Mouse (Mus musculus): Measurements from ENCODE around the gene Kcnh8. TPM values are rescaled to one million over a fixed set of nuclear protein-coding genes. Genes with fewer than 3 reads are reported as not detected.

The Kcnh8 gene
- 0.04 and 0.06 TPM in 2 replicates for polyA plus RNA-seq (2012; rRNA removed)

GRCm38 (mm10) chr17:52602093-52602780 lies at the start of gene Kcnh8:
Gene Kcnh8 (plus strand): TSS chr17:52602709.
- Histone ChIP-seq H3K36me3 (ENCODE audit: control insufficient read depth, insufficient read depth, low read length) (no peaks in the 10 kb centered on the region), H3K27ac (ENCODE audit: insufficient read depth, low read depth, low read length) (no peak within 1 kb of the TSS), H3K4me3 (ENCODE audit: low read depth, low read length) (peak within 1 kb of the TSS; percentile 64), H3K4me1 (ENCODE audit: control insufficient read depth, insufficient read depth, insufficient read length, low read length) (peaks cover 6% of the 10 kb centered on the region; the same call in 1 of the 2 replicates), H3K27me3 (ENCODE audit: control insufficient read depth, insufficient read depth, low read length) (peaks cover 6% of the 10 kb centered on the region; the same call in 1 of the 2 replicates)
- 2% methylated on average over 40 of the region's 40 CpGs for WGBS
- TF ChIP-seq CTCF (IDR thresholded peaks at IDR 0.05; ENCODE audit: extremely low read depth, insufficient read length, insufficient replicate concordance, low read depth, low read length): no peak
- no peak for TF ChIP-seq POLR2A (IDR thresholded peaks at IDR 0.05; ENCODE audit: low read depth, low read length)

- Histone ChIP-seq H3K27me3 (ENCODE audit: control insufficient read depth, insufficient read depth, low read length) (no peaks in the 10 kb centered on the region), H3K4me3 (ENCODE audit: low read depth, low read length) (no peak overlapping the region), H3K27ac (ENCODE audit: insufficient read depth, low read depth, low read length) (no peak overlapping the region), H3K36me3 (ENCODE audit: control insufficient read depth, insufficient read depth, low read length) (no peaks in the 10 kb centered on the region), H3K4me1 (ENCODE audit: control insufficient read depth, insufficient read depth, insufficient read length, low read length) (no peaks in the 10 kb centered on the region)
- 21% methylated on average over 13 of the region's 13 CpGs for WGBS
- TF ChIP-seq POLR2A (IDR thresholded peaks at IDR 0.05; ENCODE audit: low read depth, low read length) (no peak), CTCF (IDR thresholded peaks at IDR 0.05; ENCODE audit: extremely low read depth, insufficient read length, insufficient replicate concordance, low read depth, low read length) (no peak; the same call in 1 of the 2 replicates)
Observed at GRCm38 (mm10) chr17:52559961-52560720, 42.4 kb upstream of the Kcnh8 start.

GRCm38 (mm10) chr17:52565467-52566155 lies 36.9 kb upstream of the Kcnh8 start:
- Histone ChIP-seq H3K27me3 (ENCODE audit: control insufficient read depth, insufficient read depth, low read length) (no peaks in the 10 kb centered on the region), H3K4me1 (ENCODE audit: control insufficient read depth, insufficient read depth, insufficient read length, low read length) (no peaks in the 10 kb centered on the region), H3K4me3 (ENCODE audit: low read depth, low read length) (no peak overlapping the region), H3K36me3 (ENCODE audit: control insufficient read depth, insufficient read depth, low read length) (no peaks in the 10 kb centered on the region), H3K27ac (ENCODE audit: insufficient read depth, low read depth, low read length) (no peak overlapping the region)
- 41% methylated on average over 4 of the region's 4 CpGs for WGBS
- TF ChIP-seq CTCF (IDR thresholded peaks at IDR 0.05; ENCODE audit: extremely low read depth, insufficient read length, insufficient replicate concordance, low read depth, low read length) (no peak), POLR2A (IDR thresholded peaks at IDR 0.05; ENCODE audit: low read depth, low read length) (no peak)

GRCm38 (mm10) chr17:52569584-52570270 lies 32.8 kb upstream of the Kcnh8 start:
- H3K27me3 ChIP-seq (ENCODE audit: control insufficient read depth, insufficient read depth, low read length): no peaks in the 10 kb centered on the region
- H3K4me1 ChIP-seq (ENCODE audit: control insufficient read depth, insufficient read depth, insufficient read length, low read length): no peaks in the 10 kb centered on the region
- TF ChIP-seq CTCF (IDR thresholded peaks at IDR 0.05; ENCODE audit: extremely low read depth, insufficient read length, insufficient replicate concordance, low read depth, low read length): no peak
- H3K27ac ChIP-seq (ENCODE audit: insufficient read depth, low read depth, low read length): no peak overlapping the region
- no peak overlapping the region for H3K4me3 ChIP-seq (ENCODE audit: low read depth, low read length)
- no peaks in the 10 kb centered on the region for H3K36me3 ChIP-seq (ENCODE audit: control insufficient read depth, insufficient read depth, low read length)
- 56% methylated on average over 4 of the region's 4 CpGs for WGBS

GRCm38 (mm10) chr17:52572229-52572628 lies 30.3 kb upstream of the Kcnh8 start:
- H3K36me3 ChIP-seq (ENCODE audit: control insufficient read depth, insufficient read depth, low read length): no peaks in the 10 kb centered on the region
- 80% methylated on average over 4 of the region's 4 CpGs for WGBS

GRCm38 (mm10) chr17:52591503-52592194 lies 10.9 kb upstream of the Kcnh8 start:
- 63% methylated on average over 5 of the region's 5 CpGs for WGBS
- no peak overlapping the region for H3K27ac ChIP-seq (ENCODE audit: insufficient read depth, low read depth, low read length)
- no peak for TF ChIP-seq POLR2A (IDR thresholded peaks at IDR 0.05; ENCODE audit: low read depth, low read length)
- TF ChIP-seq CTCF (IDR thresholded peaks at IDR 0.05; ENCODE audit: extremely low read depth, insufficient read length, insufficient replicate concordance, low read depth, low read length): no peak

More at GRCm38 (mm10) chr17:52572229-52572628, 30.3 kb upstream of the Kcnh8 start:
- H3K27me3 ChIP-seq (ENCODE audit: control insufficient read depth, insufficient read depth, low read length): no peaks in the 10 kb centered on the region
- H3K27ac ChIP-seq (ENCODE audit: insufficient read depth, low read depth, low read length): no peak overlapping the region
- TF ChIP-seq CTCF (IDR thresholded peaks at IDR 0.05; ENCODE audit: extremely low read depth, insufficient read length, insufficient replicate concordance, low read depth, low read length): no peak
- no peak for TF ChIP-seq POLR2A (IDR thresholded peaks at IDR 0.05; ENCODE audit: low read depth, low read length)
- H3K4me1 ChIP-seq (ENCODE audit: control insufficient read depth, insufficient read depth, insufficient read length, low read length): no peaks in the 10 kb centered on the region
- H3K4me3 ChIP-seq (ENCODE audit: low read depth, low read length): no peak overlapping the region

More at GRCm38 (mm10) chr17:52591503-52592194, 10.9 kb upstream of the Kcnh8 start:
- Histone ChIP-seq H3K4me1 (ENCODE audit: control insufficient read depth, insufficient read depth, insufficient read length, low read length) (no peaks in the 10 kb centered on the region), H3K36me3 (ENCODE audit: control insufficient read depth, insufficient read depth, low read length) (no peaks in the 10 kb centered on the region), H3K27me3 (ENCODE audit: control insufficient read depth, insufficient read depth, low read length) (no peaks in the 10 kb centered on the region), H3K4me3 (ENCODE audit: low read depth, low read length) (no peak overlapping the region)

Data from small intestine, adult 2 months (tissue).